ENCODE assay signal across 24 mouse cellular contexts in the genomic region with DNA sequence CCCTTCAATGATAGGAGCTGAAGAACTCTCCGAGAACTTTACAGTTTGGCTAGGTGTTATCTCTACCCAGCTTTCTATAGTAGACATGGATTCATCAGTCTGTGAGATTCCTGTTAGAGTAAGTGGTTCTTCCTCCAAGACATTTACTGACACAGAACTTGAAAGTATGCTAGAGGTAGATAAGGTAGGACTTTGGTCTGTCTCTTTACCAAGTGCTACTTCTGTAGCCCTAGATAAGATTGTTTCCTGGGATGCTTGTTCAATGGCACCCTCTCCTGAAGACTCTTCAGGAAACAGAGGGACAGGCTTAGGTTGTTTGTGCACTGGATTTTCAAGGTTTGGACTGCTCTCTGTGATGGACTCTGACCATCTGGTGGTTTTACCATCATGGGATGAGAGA. TPM values are rescaled to one million over a fixed set of nuclear protein-coding genes. Genes with fewer than 3 reads are reported as not detected.
DNase-seq lines count a peak whose midpoint lies in the region; ATAC-seq and TF ChIP-seq lines count a peak whose summit lies in the region.
"Had no signal": no experiment of that assay in that cellular context is flagged by ENCODE, and none has a peak within 500 bp of the region (broad histone marks: within the 10 kb centered on the region; RNA-seq: fewer than 3 reads in every experiment).

No protein-coding gene starts in this region.

- H3K27me3 ChIP-seq in liver, embryonic 11.5 days (replicated peaks; ENCODE audit: control insufficient read depth, insufficient read depth, low read length): no peaks in the 10 kb centered on the region
- H3K27me3 ChIP-seq in liver, postnatal 0 days (ENCODE audit: insufficient read depth, low read length): no peaks in the 10 kb centered on the region
- no peaks in the 10 kb centered on the region for H3K27me3 ChIP-seq in MEL (ENCODE audit: control insufficient read depth in 1 of 2, insufficient read depth in 2 of 2, low read length in 2 of 2)
- no peaks in the 10 kb centered on the region for H3K27me3 ChIP-seq in liver, embryonic 14.5 days (ENCODE audit: control insufficient read depth, insufficient read depth, low read length)
- no peaks in the 10 kb centered on the region for H3K27me3 ChIP-seq in embryonic facial prominence, embryonic 10.5 days (replicated peaks; ENCODE audit: low read depth, poor library complexity, severe bottlenecking)
- H3K27me3 ChIP-seq in intestine, embryonic 16.5 days (replicated peaks; ENCODE audit: control insufficient read depth, insufficient read depth, low read length): no peaks in the 10 kb centered on the region
- H3K27me3 ChIP-seq: CH12.LX; embryonic facial prominence, embryonic 12.5 days; forebrain, embryonic 13.5 days; Patski had no signal

- TF ChIP-seq EP300 in liver, postnatal 0 days (IDR thresholded peaks at IDR 0.05; ENCODE audit: low read depth): no peak
- peak; percentile 57 to 58 for TF ChIP-seq EP300 in MEL (IDR thresholded peaks at IDR 0.05; ENCODE audit: low read depth in 1 of 2, low read length in 2 of 2)
- no peak for TF ChIP-seq EP300 in liver, embryonic 14.5 days (IDR thresholded peaks at IDR 0.05; ENCODE audit: low read depth)

- no peak for TF ChIP-seq POLR2A in MEL (IDR thresholded peaks at IDR 0.05; ENCODE audit: control insufficient read depth in 1 of 2, insufficient read depth in 1 of 2, low read depth in 1 of 2, low read length in 2 of 2, poor library complexity in 1 of 2)

- H3K4me1 ChIP-seq in liver, embryonic 11.5 days (replicated peaks; ENCODE audit: control insufficient read depth, insufficient read depth, low read length): no peaks in the 10 kb centered on the region
- H3K4me1 ChIP-seq in liver, postnatal 0 days (ENCODE audit: insufficient read depth): no peaks in the 10 kb centered on the region
- no peaks in the 10 kb centered on the region for H3K4me1 ChIP-seq in MEL (ENCODE audit: control insufficient read depth in 1 of 2, insufficient read depth in 2 of 2, low read length in 2 of 2)
- H3K4me1 ChIP-seq in liver, embryonic 14.5 days (replicated peaks; ENCODE audit: control insufficient read depth in 2 of 2, insufficient read depth in 2 of 2, low read length in 1 of 2): no peaks in the 10 kb centered on the region; a peak in 1 of 4 replicates
- no peaks in the 10 kb centered on the region for H3K4me1 ChIP-seq in embryonic facial prominence, embryonic 10.5 days
- no peaks in the 10 kb centered on the region for H3K4me1 ChIP-seq in intestine, embryonic 16.5 days (ENCODE audit: control insufficient read depth, insufficient read depth, low read length)
- H3K4me1 ChIP-seq: embryonic facial prominence, embryonic 12.5 days; forebrain, embryonic 13.5 days had no signal

- DNase-seq in liver, embryonic 11.5 days (ENCODE audit: low spot score): no peak
- DNase-seq in liver, postnatal 0 days: no peak
- DNase-seq in MEL (ENCODE audit: low read depth, low spot score): peak; percentile 43
- peak; percentile 1 for DNase-seq in c-Kit-positive CD71-positive TER-119-negative erythroid progenitor cells, embryonic 14.5 days (ENCODE audit: low read depth)
- no peak for DNase-seq in liver, embryonic 14.5 days (ENCODE audit: low read depth in 3 of 3, low spot score in 3 of 3)
- no peak for DNase-seq in embryonic facial prominence, embryonic 10.5 days (ENCODE audit: low spot score)
- DNase-seq: adrenal gland, adult 2 months; adrenal gland, postnatal 10 days; adrenal gland, postnatal 25 days; B cell, adult 2 months; cerebellum, adult 11-12 months; cerebellum, adult 2 months; cerebellum, adult 9-10 months; cerebellum, postnatal 10 days; cerebellum, postnatal 25 days had no signal

- WGBS in liver, embryonic 11.5 days: 62% methylated on average over 1 of the region's 1 CpGs
- WGBS in liver, postnatal 0 days (ENCODE audit: insufficient replicate concordance): 57% methylated on average over 1 of the region's 1 CpGs
- WGBS in liver, embryonic 14.5 days (ENCODE audit: insufficient replicate concordance): 13% methylated on average over 1 of the region's 1 CpGs
- WGBS in embryonic facial prominence, embryonic 10.5 days: 89% methylated on average over 1 of the region's 1 CpGs
- WGBS in intestine, embryonic 16.5 days: 93% methylated on average over 1 of the region's 1 CpGs

- no peak overlapping the region for H3K4me3 ChIP-seq in liver, embryonic 11.5 days (ENCODE audit: low read depth, low read length)
- H3K4me3 ChIP-seq in liver, postnatal 0 days (ENCODE audit: low read depth, low read length): no peak overlapping the region
- H3K4me3 ChIP-seq in MEL (ENCODE audit: control insufficient read depth in 1 of 2, insufficient read depth in 1 of 2, low read depth in 2 of 2, low read length in 2 of 2): peak overlapping the region in 1 of 2 experiments; percentile 22; a peak in 2 of 4 replicates
- no peak overlapping the region for H3K4me3 ChIP-seq in liver, embryonic 14.5 days (ENCODE audit: insufficient read depth in 1 of 2, low read depth in 2 of 2, low read length in 2 of 2)
- H3K4me3 ChIP-seq in embryonic facial prominence, embryonic 10.5 days: no peak overlapping the region
- H3K4me3 ChIP-seq in intestine, embryonic 16.5 days (ENCODE audit: low read length): no peak overlapping the region
- H3K4me3 ChIP-seq: embryonic facial prominence, embryonic 12.5 days; forebrain, embryonic 13.5 days had no signal

- no peak overlapping the region for H3K9ac ChIP-seq in liver, embryonic 11.5 days (ENCODE audit: low read depth, low read length)
- H3K9ac ChIP-seq in liver, postnatal 0 days (replicated peaks): no peak overlapping the region
- no peak overlapping the region for H3K9ac ChIP-seq in MEL (ENCODE audit: control insufficient read depth, low read depth, low read length, poor library complexity, severe bottlenecking)
- H3K9ac ChIP-seq in liver, embryonic 14.5 days (replicated peaks): no peak overlapping the region
- H3K9ac ChIP-seq in intestine, embryonic 16.5 days (ENCODE audit: low read depth, low read length): no peak overlapping the region
- H3K9ac ChIP-seq: embryonic facial prominence, embryonic 12.5 days; forebrain, embryonic 13.5 days had no signal

- ATAC-seq in liver, embryonic 11.5 days (replicated peaks; ENCODE audit: low FRiP score): peak; percentile 73
- no peak for ATAC-seq in liver, postnatal 0 days
- peak; percentile 39; the same call in 1 of the 2 replicates for ATAC-seq in liver, embryonic 14.5 days (ENCODE audit: insufficient read depth)
- no peak for ATAC-seq in intestine, embryonic 16.5 days
- ATAC-seq: activated CD4-positive, CD25-positive, alpha-beta regulatory T cell, adult 4 months; CD4-positive, CD25-positive, alpha-beta regulatory T cell, adult 4 months; forebrain, embryonic 13.5 days; forebrain, embryonic 16.5 days; Patski had no signal

- no peaks in the 10 kb centered on the region for H3K79me2 ChIP-seq in MEL (ENCODE audit: control insufficient read depth, insufficient read depth, low read length, poor library complexity)

- H3K4me2 ChIP-seq in liver, embryonic 11.5 days: no peak overlapping the region
- H3K4me2 ChIP-seq in liver, postnatal 0 days (ENCODE audit: low read depth, low read length): no peak overlapping the region
- H3K4me2 ChIP-seq in liver, embryonic 14.5 days (ENCODE audit: low read depth): no peak overlapping the region
- H3K4me2 ChIP-seq in intestine, embryonic 16.5 days (ENCODE audit: low read depth, low read length): no peak overlapping the region
- H3K4me2 ChIP-seq: embryonic facial prominence, embryonic 12.5 days; forebrain, embryonic 13.5 days had no signal

- H3K36me3 ChIP-seq in liver, embryonic 11.5 days (ENCODE audit: control insufficient read depth, insufficient read depth, low read length): no peaks in the 10 kb centered on the region
- no peaks in the 10 kb centered on the region for H3K36me3 ChIP-seq in liver, postnatal 0 days (replicated peaks; ENCODE audit: insufficient read depth, low read length)
- no peaks in the 10 kb centered on the region; a peak in 1 of 4 replicates for H3K36me3 ChIP-seq in MEL (ENCODE audit: control insufficient read depth in 1 of 2, insufficient read depth in 2 of 2, low read length in 2 of 2)
- H3K36me3 ChIP-seq in liver, embryonic 14.5 days (replicated peaks; ENCODE audit: control insufficient read depth, insufficient read depth, low read depth): no peaks in the 10 kb centered on the region
- peaks cover 75% of the 10 kb centered on the region for H3K36me3 ChIP-seq in embryonic facial prominence, embryonic 10.5 days (replicated peaks)
- H3K36me3 ChIP-seq in intestine, embryonic 16.5 days (ENCODE audit: control insufficient read depth, insufficient read depth, low read length): no peaks in the 10 kb centered on the region
- H3K36me3 ChIP-seq: G1E had no signal

- TF ChIP-seq CTCF in liver, postnatal 0 days (IDR thresholded peaks at IDR 0.05; ENCODE audit: low read depth): no peak
- no peak for TF ChIP-seq CTCF in MEL (IDR thresholded peaks at IDR 0.05 in 2 of 3, conservative IDR thresholded peaks at IDR 0.05 in 1 of 3; ENCODE audit: control insufficient read depth in 1 of 3, insufficient read depth in 1 of 3, low read depth in 2 of 3, low read length in 3 of 3, poor library complexity in 1 of 3, severe bottlenecking in 1 of 3)
- no peak for TF ChIP-seq CTCF in liver, embryonic 14.5 days (IDR thresholded peaks at IDR 0.05; ENCODE audit: low read depth)

- no peak for TF ChIP-seq RAD21 in MEL (IDR thresholded peaks at IDR 0.05; ENCODE audit: low read depth, low read length)

- H3K9me3 ChIP-seq in liver, embryonic 11.5 days (ENCODE audit: control insufficient read depth, low read length): no peaks in the 10 kb centered on the region
- H3K9me3 ChIP-seq in liver, postnatal 0 days (ENCODE audit: low read length): no peaks in the 10 kb centered on the region
- H3K9me3 ChIP-seq in MEL (replicated peaks; ENCODE audit: insufficient read depth, low read length): no peaks in the 10 kb centered on the region
- H3K9me3 ChIP-seq in liver, embryonic 14.5 days (ENCODE audit: control insufficient read depth, low read length): no peaks in the 10 kb centered on the region
- no peaks in the 10 kb centered on the region for H3K9me3 ChIP-seq in embryonic facial prominence, embryonic 10.5 days
- no peaks in the 10 kb centered on the region for H3K9me3 ChIP-seq in intestine, embryonic 16.5 days (ENCODE audit: control insufficient read depth, low read length)
- H3K9me3 ChIP-seq: embryonic facial prominence, embryonic 12.5 days; forebrain, embryonic 13.5 days; G1E had no signal

- no peak overlapping the region for H3K27ac ChIP-seq in liver, embryonic 11.5 days (ENCODE audit: low read depth, low read length)
- no peak overlapping the region for H3K27ac ChIP-seq in liver, postnatal 0 days (ENCODE audit: low read depth)
- H3K27ac ChIP-seq in MEL (ENCODE audit: control insufficient read depth, low read depth, low read length): no peak overlapping the region
- no peak overlapping the region for H3K27ac ChIP-seq in liver, embryonic 14.5 days
- no peak overlapping the region for H3K27ac ChIP-seq in embryonic facial prominence, embryonic 10.5 days (replicated peaks)
- no peak overlapping the region for H3K27ac ChIP-seq in intestine, embryonic 16.5 days (ENCODE audit: low read length)
- H3K27ac ChIP-seq: embryonic facial prominence, embryonic 12.5 days; forebrain, embryonic 13.5 days had no signal

RNA-seq across cellular contexts. Expression of a gene that starts 49.7 kb away (rescaled TPM):
- polyA plus RNA-seq in liver, embryonic 11.5 days (2014; fragmentation: Nextera tagmentation; extraction: Ambion mirVana): 13.9 and 18.2 TPM in 2 replicates
- polyA plus RNA-seq in liver, postnatal 0 days (2015; fragmentation: Nextera tagmentation; extraction: Ambion mirVana): 0.89 and 1.2 TPM in 2 replicates
- 0.13 TPM in 1 of 2 replicates, not detected in the other for total RNA-seq in MEL (2012; rRNA removed)
- polyA plus RNA-seq in MEL (2012; ENCODE audit: insufficient read depth in 1 of 2, insufficient read length in 2 of 2, low read depth in 1 of 2, low replicate concordance in 2 of 2, missing spikeins in 1 of 2): under 1 TPM in 1 of 2 experiments, not detected in 1; 0.10 TPM
- 0.41 and 1.6 TPM in 2 replicates for polyA plus RNA-seq in liver, embryonic 14.5 days (2012; rRNA removed)
- 0.88 and 1.3 TPM in 2 replicates for polyA plus RNA-seq in liver, embryonic 14.5 days (2014; fragmentation: Nextera tagmentation; extraction: Ambion mirVana)
- 62.9 and 69.5 TPM in 2 replicates for polyA plus RNA-seq in embryonic facial prominence, embryonic 10.5 days (2016; fragmentation: Nextera tagmentation; extraction: Ambion mirVana)
- 13.3 and 15.6 TPM in 2 replicates for polyA plus RNA-seq in intestine, embryonic 16.5 days (2015; fragmentation: Nextera tagmentation; extraction: Ambion mirVana)
- polyA plus RNA-seq: G1E had no signal

Comparison
In these comparisons a context has a peak if more than half of its experiments do, and no peak if none do; other contexts are left out.
1. ATAC-seq: peak in liver, embryonic 11.5 days (single experiment) and liver, embryonic 14.5 days (single experiment); none in liver, postnatal 0 days (single experiment) and intestine, embryonic 16.5 days (single experiment).
2. DNase-seq: peak in MEL (single experiment) and c-Kit-positive CD71-positive TER-119-negative erythroid progenitor cells, embryonic 14.5 days (single experiment); none in liver, embryonic 11.5 days (single experiment), liver, postnatal 0 days (single experiment), liver, embryonic 14.5 days (0 of 3) and embryonic facial prominence, embryonic 10.5 days (single experiment).